Mouse (Mus musculus): Measurements from ENCODE around the gene Armc8. TPM values are rescaled to one million over a fixed set of nuclear protein-coding genes. Genes with fewer than 3 reads are reported as not detected.
"Not testable (repeated sequence)": the region's sequence is repeated elsewhere in the genome, so short reads cannot be mapped to it uniquely, and the experiment has no call there.

Armc8 gene
- 14.5 and 15.1 TPM in 2 replicates for polyA plus RNA-seq (2016; fragmentation: Nextera tagmentation; extraction: Ambion mirVana)

- Histone ChIP-seq H3K27ac (peak within 1 kb of the TSS; percentile 95), H3K36me3 (no peaks in the 10 kb centered on the region), H3K9me3 (replicated peaks) (no peaks in the 10 kb centered on the region), H3K4me2 (peak within 1 kb of the TSS; percentile 88), H3K4me3 (peak within 1 kb of the TSS; percentile 85), H3K9ac (peak within 1 kb of the TSS; percentile 93), H3K27me3 (replicated peaks) (0 out of 2 replicates have a peak, but pooled peaks cover 3% of the 10 kb centered on the region), H3K4me1 (peaks cover 33% of the 10 kb centered on the region)
- peak; percentile 95 for ATAC-seq
- under 1% methylated on average over 70 of the region's 70 CpGs for WGBS (ENCODE audit: insufficient replicate concordance)
Observed at GRCm38 (mm10) chr9:99568347-99569070, at the start of gene Armc8. TSS of gene Armc8 (minus strand) at chr9:99568899.

- H3K4me3 ChIP-seq, result no peak within 1 kb of the TSS
- H3K9me3 ChIP-seq (replicated peaks), result no peaks in the 10 kb centered on the region
- H3K36me3 ChIP-seq, result no peaks in the 10 kb centered on the region
- no peak within 1 kb of the TSS for H3K27ac ChIP-seq
- H3K9ac ChIP-seq, result no peak within 1 kb of the TSS
- 17% methylated on average over 2 of the region's 2 CpGs for WGBS (ENCODE audit: insufficient replicate concordance)
- no peak for ATAC-seq
- 0 out of 2 replicates have a peak, but pooled peaks cover 8% of the 10 kb centered on the region for H3K27me3 ChIP-seq (replicated peaks)
- H3K4me2 ChIP-seq, result no peak within 1 kb of the TSS
- H3K4me1 ChIP-seq, result no peaks in the 10 kb centered on the region
Observed at GRCm38 (mm10) chr9:99612202-99612601, 43.5 kb upstream of the Armc8 start, which contains the start of gene A4gnt. TSS of gene A4gnt (plus strand) at chr9:99612502.

GRCm38 (mm10) chr9:99603566-99603965 lies 34.9 kb upstream of the Armc8 start:
- no peak for ATAC-seq
- Histone ChIP-seq H3K9ac (no peak overlapping the region), H3K27me3 (replicated peaks) (no peaks in the 10 kb centered on the region), H3K4me1 (no peaks in the 10 kb centered on the region), H3K9me3 (replicated peaks) (no peaks in the 10 kb centered on the region), H3K27ac (no peak overlapping the region), H3K4me3 (no peak overlapping the region), H3K36me3 (no peaks in the 10 kb centered on the region), H3K4me2 (no peak overlapping the region)
- WGBS (ENCODE audit: insufficient replicate concordance), result 66% methylated on average over 2 of the region's 2 CpGs

GRCm38 (mm10) chr9:99599127-99599526 lies 30.4 kb upstream of the Armc8 start:
- WGBS (ENCODE audit: insufficient replicate concordance), result 81% methylated on average over 6 of the region's 6 CpGs
- H3K27me3 ChIP-seq (replicated peaks); H3K4me2 ChIP-seq; H3K4me3 ChIP-seq; H3K36me3 ChIP-seq; H3K9ac ChIP-seq; H3K4me1 ChIP-seq; ATAC-seq; H3K27ac ChIP-seq; H3K9me3 ChIP-seq (replicated peaks): not testable (repeated sequence)

- Histone ChIP-seq H3K9me3 (replicated peaks) (no peaks in the 10 kb centered on the region), H3K4me2 (no peak overlapping the region), H3K4me3 (no peak overlapping the region), H3K4me1 (no peaks in the 10 kb centered on the region), H3K36me3 (no peaks in the 10 kb centered on the region), H3K9ac (no peak overlapping the region), H3K27me3 (replicated peaks) (peaks cover 15% of the 10 kb centered on the region; the same call in 1 of the 2 replicates), H3K27ac (no peak overlapping the region)
- ATAC-seq, result no peak
- 39% methylated on average over 8 of the region's 8 CpGs for WGBS (ENCODE audit: insufficient replicate concordance)
Observed at GRCm38 (mm10) chr9:99591144-99591543, 22.4 kb upstream of the Armc8 start.

GRCm38 (mm10) chr9:99587505-99588202 lies 19.0 kb upstream of the Armc8 start:
- Histone ChIP-seq H3K4me3 (no peak overlapping the region), H3K9me3 (replicated peaks) (no peaks in the 10 kb centered on the region), H3K36me3 (peaks cover 27% of the 10 kb centered on the region), H3K9ac (no peak overlapping the region), H3K4me1 (no peaks in the 10 kb centered on the region), H3K27ac (no peak overlapping the region), H3K27me3 (replicated peaks) (peaks cover 15% of the 10 kb centered on the region; the same call in 1 of the 2 replicates), H3K4me2 (no peak overlapping the region)
- WGBS (ENCODE audit: insufficient replicate concordance), result 22% methylated on average over 8 of the region's 8 CpGs
- 0 out of 2 replicates have a peak, but pooled peaks have one; percentile 13 for ATAC-seq

GRCm38 (mm10) chr9:99580655-99581054 lies 12.0 kb upstream of the Armc8 start:
- no peak overlapping the region for H3K4me3 ChIP-seq
- H3K9ac ChIP-seq, result no peak overlapping the region
- no peak overlapping the region for H3K27ac ChIP-seq
- H3K4me2 ChIP-seq, result no peak overlapping the region
- H3K36me3 ChIP-seq, result peaks cover 73% of the 10 kb centered on the region
- 46% methylated on average over 2 of the region's 2 CpGs for WGBS (ENCODE audit: insufficient replicate concordance)
- ATAC-seq, result no peak
- H3K27me3 ChIP-seq (replicated peaks), result no peaks in the 10 kb centered on the region
- peaks cover 14% of the 10 kb centered on the region for H3K4me1 ChIP-seq
- H3K9me3 ChIP-seq (replicated peaks), result no peaks in the 10 kb centered on the region

GRCm38 (mm10) chr9:99575677-99576480 lies 7.2 kb upstream of the Armc8 start, which contains the start of gene Dbr1:
TSS of gene Dbr1 (plus strand) at chr9:99575799.
- 2% methylated on average over 57 of the region's 57 CpGs for WGBS (ENCODE audit: insufficient replicate concordance)
- H3K27ac ChIP-seq, result peak within 1 kb of the TSS; percentile 88
- H3K9me3 ChIP-seq (replicated peaks), result no peaks in the 10 kb centered on the region
- 0 out of 2 replicates have a peak, but pooled peaks cover 3% of the 10 kb centered on the region for H3K27me3 ChIP-seq (replicated peaks)
- peaks cover 26% of the 10 kb centered on the region for H3K4me1 ChIP-seq
- peak within 1 kb of the TSS; percentile 75 for H3K4me2 ChIP-seq
- H3K4me3 ChIP-seq, result peak within 1 kb of the TSS; percentile 88
- H3K9ac ChIP-seq, result peak within 1 kb of the TSS; percentile 92
- peaks cover 29% of the 10 kb centered on the region for H3K36me3 ChIP-seq
- peak; percentile 91 for ATAC-seq

- peak overlapping the region; percentile 93 for H3K9ac ChIP-seq
- peak overlapping the region; percentile 95 for H3K27ac ChIP-seq
- peak overlapping the region; percentile 85 for H3K4me3 ChIP-seq
- WGBS (ENCODE audit: insufficient replicate concordance), result under 1% methylated on average over 9 of the region's 9 CpGs
- peak; percentile 59; the same call in 1 of the 2 replicates for ATAC-seq
- H3K4me2 ChIP-seq, result peak overlapping the region; percentile 88
- H3K4me1 ChIP-seq, result peaks cover 28% of the 10 kb centered on the region
- 0 out of 2 replicates have a peak, but pooled peaks cover 3% of the 10 kb centered on the region for H3K27me3 ChIP-seq (replicated peaks)
- no peaks in the 10 kb centered on the region for H3K36me3 ChIP-seq
- H3K9me3 ChIP-seq (replicated peaks), result no peaks in the 10 kb centered on the region
Observed at GRCm38 (mm10) chr9:99569071-99569397, 335 bp upstream of the Armc8 start.

GRCm38 (mm10) chr9:99568023-99568346 lies 714 bp downstream of the Armc8 start:
- Histone ChIP-seq H3K9me3 (replicated peaks) (no peaks in the 10 kb centered on the region), H3K4me1 (peaks cover 37% of the 10 kb centered on the region), H3K27me3 (replicated peaks) (0 out of 2 replicates have a peak, but pooled peaks cover 3% of the 10 kb centered on the region), H3K27ac (peak overlapping the region; percentile 95), H3K36me3 (no peaks in the 10 kb centered on the region), H3K4me2 (peak overlapping the region; percentile 88), H3K4me3 (peak overlapping the region; percentile 85), H3K9ac (peak overlapping the region; percentile 93)
- WGBS (ENCODE audit: insufficient replicate concordance), result 1% methylated on average over 15 of the region's 15 CpGs
- ATAC-seq, result no peak; the same call in 1 of the 2 replicates

- no peak overlapping the region for H3K4me2 ChIP-seq
Observed at GRCm38 (mm10) chr9:99563714-99564113, 5.0 kb downstream of the Armc8 start.

More at GRCm38 (mm10) chr9:99563714-99564113, 5.0 kb downstream of the Armc8 start:
- Histone ChIP-seq H3K4me3 (no peak overlapping the region), H3K36me3 (no peaks in the 10 kb centered on the region), H3K27ac (no peak overlapping the region), H3K9ac (no peak overlapping the region), H3K9me3 (replicated peaks) (no peaks in the 10 kb centered on the region), H3K27me3 (replicated peaks) (no peaks in the 10 kb centered on the region), H3K4me1 (peaks cover 51% of the 10 kb centered on the region)
- WGBS (ENCODE audit: insufficient replicate concordance), result 12% methylated on average over 11 of the region's 11 CpGs
- no peak for ATAC-seq

Data from liver, embryonic 12.5 days (tissue).